Mouse (Mus musculus) olfactory bulb, adult 2 months (tissue): ENCODE measurements at regions not wholly inside any gene's neighbourhood (a gene's known extent, or its start where the extent isn't known, plus 50 kb on each side); places are given as distances from the start of the nearest gene placed in this dataset.

ENCODE experiments used
- CTCF ChIP-seq: fragments of 200-500 bp; IDR thresholded peaks from 2 replicates; pipeline ENCODE4 v1.5.1; 2012; ENCODE audit warnings: low read depth, mild to moderate bottlenecking, low read length, moderate library complexity; ENCODE audit not compliant: insufficient read depth
- POLR2A ChIP-seq: fragments of 200-500 bp; IDR thresholded peaks from 2 replicates; pipeline ENCODE4 v1.6.1; 2012; ENCODE audit warnings: mild to moderate bottlenecking, low read depth, low read length, moderate library complexity; ENCODE audit not compliant: insufficient read depth

- TF ChIP-seq CTCF (no peak), POLR2A (no peak)
These were observed 993.8 kb downstream of the Basp1 start for GRCm38 (mm10) chr15:24419736-24420135.
